ENCODE assay signal across 18 mouse cellular contexts in genomic region chr15:42372704-42373286, GRCm38 (mm10).
A peak's percentile ranks its signal among the peaks of the same experiment; 100 is the strongest.
DNase-seq lines count a peak whose midpoint lies in the region; ATAC-seq lines count a peak whose summit lies in the region.
"Had no signal": no experiment of that assay in that cellular context is flagged by ENCODE, and none has a peak within 500 bp of the region (broad histone marks: within the 10 kb centered on the region; RNA-seq: fewer than 3 reads in every experiment).

No protein-coding gene starts in this region.

- no peaks in the 10 kb centered on the region for H3K4me1 ChIP-seq in midbrain, embryonic 10.5 days
- H3K4me1 ChIP-seq in midbrain, embryonic 14.5 days (ENCODE audit: control insufficient read depth, insufficient read depth, low read length) = no peaks in the 10 kb centered on the region
- H3K4me1 ChIP-seq in embryonic facial prominence, embryonic 11.5 days (ENCODE audit: control insufficient read depth, insufficient read depth, low read length) = no peaks in the 10 kb centered on the region
- peaks cover 8% of the 10 kb centered on the region; the same call in 1 of the 2 replicates for H3K4me1 ChIP-seq in kidney, embryonic 16.5 days (ENCODE audit: insufficient read depth, low read length)
- H3K4me1 ChIP-seq: liver, embryonic 13.5 days; lung, embryonic 15.5 days had no signal

- no peak overlapping the region for H3K27ac ChIP-seq in midbrain, embryonic 10.5 days (replicated peaks)
- no peak overlapping the region for H3K27ac ChIP-seq in midbrain, embryonic 14.5 days (replicated peaks; ENCODE audit: low read depth, low read length)
- H3K27ac ChIP-seq in embryonic facial prominence, embryonic 11.5 days (replicated peaks; ENCODE audit: low read depth, low read length) = no peak overlapping the region
- H3K27ac ChIP-seq in kidney, embryonic 16.5 days (ENCODE audit: low read length) = no peak overlapping the region
- H3K27ac ChIP-seq: hindbrain, postnatal 0 days; liver, embryonic 13.5 days; lung, embryonic 15.5 days had no signal

- 92% methylated on average over 2 of the region's 2 CpGs for WGBS in midbrain, embryonic 10.5 days
- 91% methylated on average over 2 of the region's 2 CpGs for WGBS in midbrain, embryonic 14.5 days
- WGBS in embryonic facial prominence, embryonic 11.5 days = 73% methylated on average over 2 of the region's 2 CpGs
- 77% methylated on average over 2 of the region's 2 CpGs for WGBS in kidney, embryonic 16.5 days

- H3K4me3 ChIP-seq in midbrain, embryonic 10.5 days = no peak overlapping the region
- H3K4me3 ChIP-seq in midbrain, embryonic 14.5 days (replicated peaks; ENCODE audit: low read depth, low read length) = no peak overlapping the region
- H3K4me3 ChIP-seq in embryonic facial prominence, embryonic 11.5 days (ENCODE audit: low read depth, low read length) = no peak overlapping the region
- H3K4me3 ChIP-seq in kidney, embryonic 16.5 days (ENCODE audit: low read length) = no peak overlapping the region
- H3K4me3 ChIP-seq: erythroblast, embryonic 14.5 days; liver, embryonic 13.5 days; lung, embryonic 15.5 days had no signal

- H3K9ac ChIP-seq in midbrain, embryonic 14.5 days (replicated peaks; ENCODE audit: low read length) = no peak overlapping the region
- no peak overlapping the region for H3K9ac ChIP-seq in embryonic facial prominence, embryonic 11.5 days (replicated peaks; ENCODE audit: low read length)
- H3K9ac ChIP-seq in kidney, embryonic 16.5 days (replicated peaks; ENCODE audit: low read length) = no peak overlapping the region
- H3K9ac ChIP-seq: liver, embryonic 13.5 days; lung, embryonic 15.5 days had no signal

- no peaks in the 10 kb centered on the region for H3K27me3 ChIP-seq in midbrain, embryonic 10.5 days (ENCODE audit: low read depth, poor library complexity, severe bottlenecking)
- no peaks in the 10 kb centered on the region for H3K27me3 ChIP-seq in midbrain, embryonic 14.5 days (ENCODE audit: control insufficient read depth, insufficient read depth, low read length)
- no peaks in the 10 kb centered on the region for H3K27me3 ChIP-seq in embryonic facial prominence, embryonic 11.5 days (ENCODE audit: control insufficient read depth, insufficient read depth, low read length)
- H3K27me3 ChIP-seq in kidney, embryonic 16.5 days (ENCODE audit: insufficient read depth, low read length) = no peaks in the 10 kb centered on the region
- H3K27me3 ChIP-seq: liver, embryonic 13.5 days; lung, embryonic 15.5 days had no signal

- DNase-seq in midbrain, embryonic 10.5 days (ENCODE audit: low spot score) = peak; percentile 12
- no peak for DNase-seq in midbrain, embryonic 14.5 days
- DNase-seq in embryonic facial prominence, embryonic 11.5 days (ENCODE audit: low spot score) = peak; percentile 49
- no peak for DNase-seq in lung, postnatal 25 days (ENCODE audit: low spot score)
- no peak for DNase-seq in spleen, postnatal 10 days (ENCODE audit: low spot score in 2 of 2)
- DNase-seq: adrenal gland, postnatal 36 days; cerebellum, adult 8-10 months; gastrocnemius, postnatal 36 days; heart, postnatal 14 days; liver, embryonic 13.5 days; thymus, adult 2 months had no signal

- no peaks in the 10 kb centered on the region for H3K9me3 ChIP-seq in midbrain, embryonic 10.5 days (replicated peaks)
- H3K9me3 ChIP-seq in midbrain, embryonic 14.5 days (ENCODE audit: control insufficient read depth, low read length) = no peaks in the 10 kb centered on the region
- no peaks in the 10 kb centered on the region for H3K9me3 ChIP-seq in embryonic facial prominence, embryonic 11.5 days (replicated peaks; ENCODE audit: control insufficient read depth, low read length)
- H3K9me3 ChIP-seq in kidney, embryonic 16.5 days (ENCODE audit: low read length) = no peaks in the 10 kb centered on the region
- H3K9me3 ChIP-seq: liver, embryonic 13.5 days; lung, embryonic 15.5 days had no signal

- H3K36me3 ChIP-seq in midbrain, embryonic 10.5 days = no peaks in the 10 kb centered on the region
- H3K36me3 ChIP-seq in midbrain, embryonic 14.5 days (ENCODE audit: control insufficient read depth, insufficient read depth, low read length) = no peaks in the 10 kb centered on the region
- no peaks in the 10 kb centered on the region for H3K36me3 ChIP-seq in embryonic facial prominence, embryonic 11.5 days (replicated peaks; ENCODE audit: control insufficient read depth, insufficient read depth, low read depth, low read length)
- no peaks in the 10 kb centered on the region for H3K36me3 ChIP-seq in kidney, embryonic 16.5 days (ENCODE audit: insufficient read depth, low read length)
- H3K36me3 ChIP-seq: liver, embryonic 13.5 days; lung, embryonic 15.5 days had no signal

- ATAC-seq in midbrain, embryonic 14.5 days (ENCODE audit: low FRiP score, low TSS enrichment) = no peak
- no peak for ATAC-seq in embryonic facial prominence, embryonic 11.5 days (replicated peaks; ENCODE audit: insufficient number of reproducible peaks, low FRiP score, low TSS enrichment, low read depth)
- ATAC-seq in kidney, embryonic 16.5 days (ENCODE audit: low FRiP score, low TSS enrichment) = peak; percentile 91
- no peak for ATAC-seq in inflammation-experienced regulatory T-cells, adult 6 months
- ATAC-seq: forebrain, embryonic 14.5 days; hindbrain, postnatal 0 days had no signal

- no peak overlapping the region for H3K4me2 ChIP-seq in midbrain, embryonic 14.5 days (ENCODE audit: low read length)
- no peak overlapping the region for H3K4me2 ChIP-seq in embryonic facial prominence, embryonic 11.5 days (ENCODE audit: low read depth, low read length)
- no peak overlapping the region for H3K4me2 ChIP-seq in kidney, embryonic 16.5 days (replicated peaks; ENCODE audit: low read depth, low read length)
- H3K4me2 ChIP-seq: heart, embryonic 11.5 days; liver, embryonic 13.5 days; lung, embryonic 15.5 days had no signal

Comparison
In these comparisons a context has a peak if more than half of its experiments do, and no peak if none do; other contexts are left out.
1. DNase-seq: peak in midbrain, embryonic 10.5 days (single experiment) and embryonic facial prominence, embryonic 11.5 days (single experiment); none in midbrain, embryonic 14.5 days (single experiment), lung, postnatal 25 days (single experiment) and spleen, postnatal 10 days (0 of 2).